Mouse (Mus musculus) cortical plate, adult 2 months (tissue): Measurements from ENCODE around the gene Zbtb11.

Source experiments
- CTCF ChIP-seq: fragments of 200-500 bp; IDR thresholded peaks from 2 replicates; pipeline ENCODE4 v1.5.1; 2011; ENCODE audit warnings: mild to moderate bottlenecking, control low read depth, low read length; ENCODE audit not compliant: insufficient read depth; ENCODE audit errors: extremely low read depth
- POLR2A ChIP-seq: fragments of 200-500 bp; IDR thresholded peaks from 2 replicates; pipeline ENCODE4 v1.6.1; 2011; ENCODE audit warnings: mild to moderate bottlenecking, low read length, control low read depth; ENCODE audit not compliant: insufficient read depth; ENCODE audit errors: extremely low read depth

DNA sequence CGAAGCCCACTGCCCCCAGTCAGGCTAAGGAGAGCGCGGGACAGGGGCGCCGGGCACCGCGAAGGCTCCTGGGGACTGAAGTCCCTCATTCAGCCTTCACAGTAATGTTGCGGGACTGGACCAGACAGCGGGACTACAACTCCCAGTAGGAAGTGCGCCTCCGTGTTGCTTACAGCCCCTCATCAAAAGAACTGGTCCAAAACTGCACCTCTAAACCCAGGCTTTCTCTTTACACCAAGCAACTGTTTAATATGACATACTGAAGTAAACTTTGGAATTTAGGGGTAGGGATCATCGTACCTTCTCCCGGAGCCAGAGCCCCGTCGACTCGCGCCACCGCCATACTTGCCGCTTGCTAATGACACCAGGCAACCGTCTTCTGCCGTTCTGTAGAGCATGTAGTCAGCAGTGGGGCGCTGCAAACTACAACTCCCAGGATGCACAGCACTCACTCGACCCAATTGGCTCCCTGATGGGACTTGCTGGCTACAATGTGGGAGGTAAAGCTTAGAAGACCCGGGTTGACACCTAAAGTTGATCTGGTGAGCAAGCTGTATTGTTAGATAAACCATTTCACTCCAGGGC is 39.1 kb upstream of the Zbtb11 start, which contains the start of gene Cep97:
- TF ChIP-seq CTCF (no peak), POLR2A (peak; percentile 94)
